Mouse (Mus musculus): Measurements from ENCODE around the gene Dhrs2. TPM values are rescaled to one million over a fixed set of nuclear protein-coding genes. Genes with fewer than 3 reads are reported as not detected.

Gene Dhrs2
- polyA plus RNA-seq, 1 experiment, result 2.9 TPM

DNA sequence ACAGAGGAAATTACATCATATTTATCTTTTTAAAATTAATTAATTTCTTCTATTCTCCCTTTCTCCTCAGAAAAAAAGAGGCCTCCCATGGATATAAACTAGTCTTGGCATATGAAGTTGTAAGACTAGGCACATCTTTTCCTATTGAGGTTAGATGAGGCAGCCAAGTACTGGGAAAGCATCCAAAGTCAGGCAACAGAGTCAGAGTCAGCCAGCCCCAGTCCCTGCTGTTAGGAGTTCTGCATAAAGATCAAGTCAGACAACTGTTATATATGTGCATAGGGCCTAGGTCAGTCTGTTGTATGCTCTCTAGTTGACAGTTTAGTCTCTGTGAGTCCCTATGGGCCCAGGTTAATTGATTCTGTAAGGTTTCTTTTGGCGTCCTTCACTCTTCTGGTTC, 20.9 kb downstream of the Dhrs2 start:
- Histone ChIP-seq H3K4me1 (ENCODE audit: control insufficient read depth, insufficient read depth, low read length) (no peaks in the 10 kb centered on the region), H3K4me3 (ENCODE audit: control insufficient read depth, low read depth, low read length) (no peak overlapping the region), H3K36me3 (ENCODE audit: control insufficient read depth, insufficient read depth, low read length) (no peaks in the 10 kb centered on the region), H3K27me3 (ENCODE audit: control insufficient read depth, insufficient read depth, low read length) (no peaks in the 10 kb centered on the region), H3K27ac (ENCODE audit: control insufficient read depth, insufficient read depth, low read depth, low read length) (no peak overlapping the region)
- TF ChIP-seq POLR2A (IDR thresholded peaks at IDR 0.05; ENCODE audit: control insufficient read depth, low read depth, low read length), result no peak
- TF ChIP-seq CTCF (IDR thresholded peaks at IDR 0.05; ENCODE audit: control insufficient read depth, insufficient read depth, insufficient replicate concordance, low read depth, low read length), result no peak

DNA sequence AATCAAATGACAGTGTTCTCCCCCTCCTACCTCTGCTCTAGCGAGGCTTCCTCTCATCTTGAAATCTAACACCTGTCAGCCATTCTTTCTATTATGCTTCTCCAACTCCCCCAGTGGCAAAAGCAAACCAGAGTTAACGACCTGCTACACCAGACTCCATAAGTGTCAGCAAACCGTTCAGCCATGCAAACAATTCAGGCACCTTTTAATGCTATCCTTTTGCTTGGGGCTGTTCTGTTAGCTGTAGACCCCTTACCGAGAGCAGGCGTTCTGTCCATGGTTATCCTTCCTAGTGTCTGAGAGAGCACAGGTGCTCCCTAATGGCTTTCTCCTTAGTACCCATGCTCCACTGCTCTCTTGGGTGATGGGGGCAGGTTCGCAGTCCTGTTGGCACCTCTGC, 25.4 kb downstream of the Dhrs2 start:
- TF ChIP-seq CTCF (IDR thresholded peaks at IDR 0.05; ENCODE audit: control insufficient read depth, insufficient read depth, insufficient replicate concordance, low read depth, low read length) (no peak), POLR2A (IDR thresholded peaks at IDR 0.05; ENCODE audit: control insufficient read depth, low read depth, low read length) (no peak)
- no peaks in the 10 kb centered on the region for H3K27me3 ChIP-seq (ENCODE audit: control insufficient read depth, insufficient read depth, low read length)

DNA sequence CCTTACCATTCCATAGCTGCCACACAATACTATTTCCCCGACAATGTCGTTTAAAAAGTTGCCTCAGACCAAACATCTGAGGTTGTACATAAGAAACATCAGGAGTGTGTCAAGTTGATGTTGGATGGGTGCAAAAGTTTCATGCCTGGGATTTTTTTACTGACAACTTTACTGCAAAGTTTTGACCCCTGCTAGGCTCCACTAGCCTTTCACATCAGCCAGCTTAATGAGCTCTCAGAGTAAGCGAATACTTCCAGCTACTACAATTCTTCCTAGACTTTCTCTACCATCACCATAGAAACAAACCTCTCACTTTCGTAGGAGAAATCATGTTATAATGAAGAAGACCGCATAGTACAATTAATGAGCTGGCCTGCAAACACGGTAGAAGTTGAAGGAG, 26.5 kb downstream of the Dhrs2 start:
- H3K4me3 ChIP-seq (ENCODE audit: control insufficient read depth, low read depth, low read length), result no peak overlapping the region
- H3K27ac ChIP-seq (ENCODE audit: control insufficient read depth, insufficient read depth, low read depth, low read length), result no peak overlapping the region
- no peaks in the 10 kb centered on the region for H3K27me3 ChIP-seq (ENCODE audit: control insufficient read depth, insufficient read depth, low read length)
- H3K36me3 ChIP-seq (ENCODE audit: control insufficient read depth, insufficient read depth, low read length), result no peaks in the 10 kb centered on the region
- TF ChIP-seq CTCF (IDR thresholded peaks at IDR 0.05; ENCODE audit: control insufficient read depth, insufficient read depth, insufficient replicate concordance, low read depth, low read length) (no peak), POLR2A (IDR thresholded peaks at IDR 0.05; ENCODE audit: control insufficient read depth, low read depth, low read length) (no peak)
- no peaks in the 10 kb centered on the region for H3K4me1 ChIP-seq (ENCODE audit: control insufficient read depth, insufficient read depth, low read length)

More for the DNA sequence above, 25.4 kb downstream of the Dhrs2 start:
- no peak overlapping the region for H3K27ac ChIP-seq (ENCODE audit: control insufficient read depth, insufficient read depth, low read depth, low read length)
- no peak overlapping the region for H3K4me3 ChIP-seq (ENCODE audit: control insufficient read depth, low read depth, low read length)
- H3K36me3 ChIP-seq (ENCODE audit: control insufficient read depth, insufficient read depth, low read length), result no peaks in the 10 kb centered on the region
- H3K4me1 ChIP-seq (ENCODE audit: control insufficient read depth, insufficient read depth, low read length), result no peaks in the 10 kb centered on the region

DNA sequence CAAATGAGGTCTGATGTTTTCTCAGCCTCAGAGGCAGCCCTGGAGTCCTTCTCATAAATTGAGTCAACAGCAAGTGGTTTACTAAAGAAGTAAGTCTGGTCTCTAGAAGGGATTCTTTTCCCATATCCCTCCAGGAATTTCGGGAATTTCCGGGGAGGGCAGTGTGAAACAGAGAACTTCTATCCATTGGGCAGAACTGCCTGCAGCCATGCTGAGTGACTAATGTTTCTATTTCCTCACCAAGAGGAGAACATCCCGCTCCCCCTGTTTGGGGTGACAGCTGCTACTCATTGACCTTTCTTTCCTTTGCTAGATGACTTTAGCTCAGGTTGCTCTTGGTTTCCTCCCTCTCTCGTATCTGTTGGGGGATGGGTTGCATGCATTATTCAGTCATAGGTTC, 31.8 kb downstream of the Dhrs2 start:
- H3K36me3 ChIP-seq (ENCODE audit: control insufficient read depth, insufficient read depth, low read length), result no peaks in the 10 kb centered on the region
- no peaks in the 10 kb centered on the region for H3K4me1 ChIP-seq (ENCODE audit: control insufficient read depth, insufficient read depth, low read length)
- no peaks in the 10 kb centered on the region for H3K27me3 ChIP-seq (ENCODE audit: control insufficient read depth, insufficient read depth, low read length)
- no peak overlapping the region for H3K4me3 ChIP-seq (ENCODE audit: control insufficient read depth, low read depth, low read length)
- TF ChIP-seq POLR2A (IDR thresholded peaks at IDR 0.05; ENCODE audit: control insufficient read depth, low read depth, low read length) (no peak), CTCF (IDR thresholded peaks at IDR 0.05; ENCODE audit: control insufficient read depth, insufficient read depth, insufficient replicate concordance, low read depth, low read length) (no peak)
- no peak overlapping the region for H3K27ac ChIP-seq (ENCODE audit: control insufficient read depth, insufficient read depth, low read depth, low read length)

DNA sequence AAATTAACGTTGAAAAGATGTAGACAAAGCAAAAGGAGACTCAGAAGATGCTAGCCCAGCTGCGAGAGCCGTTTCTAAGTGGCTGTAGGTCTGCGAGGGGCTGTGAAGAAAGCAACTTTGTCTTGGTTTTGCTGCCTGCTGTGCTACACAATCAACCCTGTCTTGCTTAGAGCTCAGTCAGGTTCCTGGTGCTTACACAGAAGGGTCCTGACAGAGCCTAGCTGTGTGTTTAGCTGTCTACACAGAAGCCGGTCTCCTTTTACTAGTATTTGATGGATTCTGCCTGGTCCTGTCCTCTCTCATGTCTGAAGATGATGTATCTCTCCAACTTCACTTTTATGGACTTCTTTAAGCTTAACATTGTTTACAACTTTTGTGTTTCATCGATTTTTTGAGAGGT, 33.6 kb downstream of the Dhrs2 start:
- no peak for TF ChIP-seq POLR2A (IDR thresholded peaks at IDR 0.05; ENCODE audit: control insufficient read depth, low read depth, low read length)
- no peak for TF ChIP-seq CTCF (IDR thresholded peaks at IDR 0.05; ENCODE audit: control insufficient read depth, insufficient read depth, insufficient replicate concordance, low read depth, low read length)
- Histone ChIP-seq H3K27me3 (ENCODE audit: control insufficient read depth, insufficient read depth, low read length) (no peaks in the 10 kb centered on the region), H3K27ac (ENCODE audit: control insufficient read depth, insufficient read depth, low read depth, low read length) (no peak overlapping the region), H3K4me1 (ENCODE audit: control insufficient read depth, insufficient read depth, low read length) (no peaks in the 10 kb centered on the region), H3K4me3 (ENCODE audit: control insufficient read depth, low read depth, low read length) (no peak overlapping the region), H3K36me3 (ENCODE audit: control insufficient read depth, insufficient read depth, low read length) (no peaks in the 10 kb centered on the region)

DNA sequence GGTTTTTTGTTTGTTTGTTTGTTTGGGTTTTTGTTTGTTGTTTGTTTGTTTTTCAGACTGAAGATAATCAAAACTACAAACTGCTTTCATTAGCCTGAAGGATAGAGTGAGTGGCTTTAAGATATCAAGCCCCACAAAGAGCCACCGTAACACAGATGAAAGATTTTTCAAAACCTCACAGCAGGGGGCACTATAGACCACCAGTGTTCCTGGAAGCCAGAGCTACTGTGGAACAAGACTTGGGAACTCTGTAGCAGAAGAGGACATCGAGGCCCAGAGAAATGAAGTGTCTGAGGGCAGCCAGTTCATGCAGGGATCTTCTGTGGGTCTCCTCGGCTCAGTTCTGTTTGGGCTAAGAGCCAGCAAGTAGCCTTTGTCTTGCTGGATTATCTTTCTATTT, 49.4 kb downstream of the Dhrs2 start:
- Histone ChIP-seq H3K27ac (ENCODE audit: control insufficient read depth, insufficient read depth, low read depth, low read length) (no peak overlapping the region), H3K36me3 (ENCODE audit: control insufficient read depth, insufficient read depth, low read length) (no peaks in the 10 kb centered on the region), H3K27me3 (ENCODE audit: control insufficient read depth, insufficient read depth, low read length) (no peaks in the 10 kb centered on the region), H3K4me1 (ENCODE audit: control insufficient read depth, insufficient read depth, low read length) (no peaks in the 10 kb centered on the region), H3K4me3 (ENCODE audit: control insufficient read depth, low read depth, low read length) (no peak overlapping the region)
- TF ChIP-seq CTCF (IDR thresholded peaks at IDR 0.05; ENCODE audit: control insufficient read depth, insufficient read depth, insufficient replicate concordance, low read depth, low read length) (no peak), POLR2A (IDR thresholded peaks at IDR 0.05; ENCODE audit: control insufficient read depth, low read depth, low read length) (no peak)

DNA sequence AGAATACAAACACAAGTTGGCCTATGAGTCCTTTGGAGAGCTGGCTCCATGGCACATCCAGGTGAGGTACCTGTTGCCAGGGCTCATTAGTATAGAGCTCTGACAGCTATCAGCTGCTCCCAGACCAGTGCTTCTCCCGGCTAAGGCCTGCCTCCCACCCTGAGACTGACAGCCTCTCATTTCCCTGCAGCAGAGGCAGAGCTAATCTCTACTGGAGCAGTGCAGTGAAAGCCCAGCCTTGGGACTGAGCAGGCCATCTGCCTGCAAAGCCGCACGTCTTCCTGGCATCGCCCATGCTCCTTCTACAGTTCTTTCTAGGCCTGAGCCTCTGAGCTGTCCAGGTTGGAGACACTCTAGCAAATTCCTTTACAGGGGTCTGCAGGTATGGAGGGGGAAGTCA, 51.2 kb downstream of the Dhrs2 start:
- TF ChIP-seq POLR2A (IDR thresholded peaks at IDR 0.05; ENCODE audit: control insufficient read depth, low read depth, low read length), result no peak
- no peak for TF ChIP-seq CTCF (IDR thresholded peaks at IDR 0.05; ENCODE audit: control insufficient read depth, insufficient read depth, insufficient replicate concordance, low read depth, low read length)
- Histone ChIP-seq H3K27me3 (ENCODE audit: control insufficient read depth, insufficient read depth, low read length) (no peaks in the 10 kb centered on the region), H3K4me3 (ENCODE audit: control insufficient read depth, low read depth, low read length) (no peak overlapping the region), H3K27ac (ENCODE audit: control insufficient read depth, insufficient read depth, low read depth, low read length) (no peak overlapping the region), H3K36me3 (ENCODE audit: control insufficient read depth, insufficient read depth, low read length) (no peaks in the 10 kb centered on the region), H3K4me1 (ENCODE audit: control insufficient read depth, insufficient read depth, low read length) (no peaks in the 10 kb centered on the region)

- TF ChIP-seq CTCF (IDR thresholded peaks at IDR 0.05; ENCODE audit: control insufficient read depth, insufficient read depth, insufficient replicate concordance, low read depth, low read length) (no peak), POLR2A (IDR thresholded peaks at IDR 0.05; ENCODE audit: control insufficient read depth, low read depth, low read length) (no peak)
- Histone ChIP-seq H3K27me3 (ENCODE audit: control insufficient read depth, insufficient read depth, low read length) (no peaks in the 10 kb centered on the region), H3K36me3 (ENCODE audit: control insufficient read depth, insufficient read depth, low read length) (no peaks in the 10 kb centered on the region), H3K4me3 (ENCODE audit: control insufficient read depth, low read depth, low read length) (no peak overlapping the region), H3K27ac (ENCODE audit: control insufficient read depth, insufficient read depth, low read depth, low read length) (no peak overlapping the region), H3K4me1 (ENCODE audit: control insufficient read depth, insufficient read depth, low read length) (no peaks in the 10 kb centered on the region)
These were observed 53.0 kb downstream of the Dhrs2 start for GRCm38 (mm10) chr14:55274810-55275209.

Measured in testis, adult 2 months (tissue).